Mouse (Mus musculus) urinary bladder, adult 18-20 months (tissue): ENCODE results near the gene Nup210.

Experiments
- DNase-seq, 2 experiments: peaks; one replicate each; pipeline ENCODE4 v3.0.0; 2022; ENCODE audit warnings: low spot score in 2 of 2, mixed read lengths in 2 of 2

Gene Nup210

DNA sequence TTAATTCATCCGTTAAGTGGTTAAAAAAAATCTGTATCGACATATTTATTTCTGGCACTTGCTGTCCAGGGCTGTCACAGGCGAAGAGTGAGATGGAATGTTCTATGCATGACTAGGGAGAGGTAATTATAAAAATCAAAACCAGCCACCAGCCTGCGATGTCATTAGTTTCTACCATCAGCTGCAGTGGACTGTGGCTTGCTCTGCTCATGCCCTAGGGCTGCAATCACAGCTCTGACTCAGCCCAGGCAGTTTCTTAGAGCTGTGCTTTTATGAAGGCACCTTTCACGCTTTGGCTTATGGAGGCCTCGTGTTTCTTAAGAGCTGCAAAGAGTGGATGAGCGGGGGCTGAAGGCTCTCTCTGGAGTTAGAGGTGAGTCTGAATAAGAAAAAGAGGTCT lies 95.8 kb downstream of the Nup210 start:
- DNase-seq: no peak

DNA sequence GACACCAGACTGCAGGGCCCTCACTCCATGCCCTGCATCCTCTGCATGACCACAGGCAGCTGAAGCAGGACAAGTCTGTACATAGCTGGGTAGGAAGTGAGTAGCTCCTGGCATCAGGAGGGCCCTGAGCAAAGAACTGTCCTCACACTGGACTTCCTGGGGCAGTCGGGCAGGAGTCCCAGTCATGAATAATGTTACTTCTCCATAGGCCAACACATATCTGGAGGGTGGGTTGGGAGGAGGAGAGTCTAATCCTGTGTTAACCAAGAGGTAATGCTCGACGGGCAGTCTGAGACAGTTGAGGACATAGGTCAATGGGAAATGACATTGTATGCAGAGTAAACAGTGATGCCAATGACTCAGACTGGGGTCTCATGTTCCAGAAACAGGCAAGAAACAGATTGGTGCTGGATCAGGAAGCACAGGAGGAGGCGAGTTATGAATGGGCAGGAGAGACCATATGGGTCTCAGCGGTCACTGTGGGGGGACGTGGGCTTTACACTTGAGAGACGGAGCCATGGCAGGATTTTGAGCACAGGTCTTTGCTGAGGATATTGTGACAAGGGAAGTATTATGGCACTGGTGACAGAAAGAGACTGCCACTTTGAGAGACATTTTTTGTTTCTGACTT lies 99.9 kb downstream of the Nup210 start:
- no peak for DNase-seq

DNA sequence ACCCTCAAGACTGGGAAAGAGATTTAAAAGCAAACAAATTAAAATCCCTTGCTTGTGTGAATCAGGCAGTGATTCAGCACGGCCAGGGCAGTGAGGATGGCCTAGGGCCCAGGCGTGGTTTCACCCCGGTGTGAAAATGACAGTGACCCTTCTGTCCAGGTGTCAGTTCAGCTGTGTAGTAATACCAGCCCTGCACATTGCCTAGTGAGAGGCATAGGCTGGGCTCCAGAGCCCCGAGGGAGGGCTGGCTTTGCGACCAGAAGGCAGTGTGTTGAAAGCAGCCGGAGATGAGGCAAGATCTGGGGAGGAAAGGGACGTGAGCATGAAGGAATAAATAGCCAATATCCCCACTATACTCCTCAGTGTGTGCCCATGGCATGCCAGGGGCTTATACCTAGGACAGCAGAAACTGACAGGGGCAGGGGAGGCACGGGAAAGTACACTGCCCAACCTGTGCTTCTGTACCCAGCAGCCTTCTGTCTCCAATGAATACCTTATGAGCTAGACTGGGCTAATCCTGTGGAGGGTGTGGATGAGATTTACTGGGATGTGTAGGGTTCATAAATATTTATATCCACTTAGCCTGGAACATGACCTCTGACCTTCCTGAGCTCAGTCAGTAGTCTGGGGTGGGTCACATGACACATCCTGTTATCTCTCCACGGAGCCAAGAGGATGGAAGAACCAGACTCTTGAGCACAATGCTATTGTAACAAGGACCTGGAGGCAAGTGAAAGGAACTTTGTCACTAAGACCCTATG lies 102.3 kb downstream of the Nup210 start:
- no peak for DNase-seq

DNA sequence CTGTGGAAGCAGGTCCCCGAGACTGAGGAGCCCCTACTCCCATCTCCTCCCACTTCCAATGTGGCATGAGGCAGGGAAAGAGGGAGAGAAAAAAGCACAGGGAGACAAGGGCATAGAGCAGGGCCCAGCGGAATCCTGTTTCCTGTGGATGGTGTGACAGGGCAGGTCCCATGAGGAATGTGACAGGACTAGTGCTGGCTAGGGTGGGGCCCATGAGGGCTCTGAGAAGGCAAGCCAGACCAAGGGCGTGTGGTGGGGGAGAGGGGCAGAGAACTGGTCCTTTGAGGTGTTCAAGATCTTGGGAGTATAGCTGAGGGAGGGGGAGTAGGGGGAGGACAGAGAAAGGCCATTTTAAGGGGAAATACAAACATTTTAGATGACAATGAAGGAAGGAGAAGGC lies 104.2 kb downstream of the Nup210 start:
- DNase-seq: no peak

DNA sequence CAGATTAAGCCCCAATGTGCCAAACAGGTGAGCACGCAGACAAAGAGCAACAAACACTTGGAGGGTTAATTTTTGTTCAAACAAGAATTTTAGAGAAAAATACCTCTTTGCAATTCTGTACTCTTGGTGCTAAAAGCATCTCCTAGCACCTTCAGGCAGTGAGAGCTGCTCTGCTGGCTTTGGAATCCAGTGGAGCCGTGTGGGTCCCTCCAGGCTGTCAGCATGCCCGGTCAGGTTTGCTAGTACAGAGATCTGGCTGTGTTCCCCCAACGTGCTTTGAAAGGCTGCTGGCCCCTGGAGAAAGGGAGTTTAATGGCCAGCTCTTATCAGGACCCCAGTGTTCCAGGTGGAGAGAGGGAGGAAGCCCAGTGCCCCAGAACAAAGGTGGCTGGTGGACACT lies 105.1 kb downstream of the Nup210 start:
- DNase-seq: no peak

DNA sequence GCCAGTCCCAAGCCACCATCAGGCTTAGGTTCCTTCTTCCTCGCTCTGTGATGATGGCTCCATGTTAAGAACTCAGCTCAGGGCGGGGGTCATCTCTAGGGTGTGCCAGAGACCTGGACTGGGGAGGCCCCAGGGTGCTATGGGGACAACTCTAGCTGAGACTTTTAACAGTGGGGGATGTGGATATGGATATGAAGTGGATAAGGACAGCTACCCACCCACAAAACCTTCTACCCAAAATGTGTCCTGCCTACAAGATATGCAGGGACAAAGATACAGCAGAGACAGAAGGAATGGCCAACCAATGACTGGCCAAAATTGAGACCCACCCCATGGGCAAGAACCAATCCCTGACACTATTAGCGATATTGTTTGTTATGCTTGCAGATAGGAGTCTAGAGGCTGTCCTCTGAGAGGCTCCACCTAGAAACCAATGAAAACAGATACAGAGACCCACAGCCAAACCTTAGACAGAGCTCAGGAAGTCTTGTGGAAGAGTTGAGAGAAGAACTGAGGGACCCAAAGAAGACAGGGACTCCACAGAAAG lies 108.3 kb downstream of the Nup210 start:
- no peak for DNase-seq

DNA sequence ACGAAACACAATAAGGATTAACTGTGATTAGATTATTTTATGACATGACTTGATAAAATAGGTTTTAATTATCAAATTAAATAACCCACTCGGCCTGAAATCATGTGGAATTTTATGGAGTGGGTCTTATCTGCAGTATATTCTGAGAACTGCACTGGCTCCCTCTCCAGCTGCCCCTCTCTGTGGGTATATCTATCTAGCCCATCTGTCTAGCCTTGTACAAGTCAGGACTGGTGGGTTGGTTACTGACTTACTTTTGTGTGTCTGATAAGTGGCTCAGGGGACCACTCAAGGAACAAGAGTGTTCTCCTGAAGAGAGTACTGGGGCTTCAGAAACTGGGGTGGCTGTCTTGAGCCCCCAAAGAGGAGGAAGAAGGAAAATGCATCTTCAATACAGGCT lies 109.4 kb downstream of the Nup210 start:
- no peak for DNase-seq

DNA sequence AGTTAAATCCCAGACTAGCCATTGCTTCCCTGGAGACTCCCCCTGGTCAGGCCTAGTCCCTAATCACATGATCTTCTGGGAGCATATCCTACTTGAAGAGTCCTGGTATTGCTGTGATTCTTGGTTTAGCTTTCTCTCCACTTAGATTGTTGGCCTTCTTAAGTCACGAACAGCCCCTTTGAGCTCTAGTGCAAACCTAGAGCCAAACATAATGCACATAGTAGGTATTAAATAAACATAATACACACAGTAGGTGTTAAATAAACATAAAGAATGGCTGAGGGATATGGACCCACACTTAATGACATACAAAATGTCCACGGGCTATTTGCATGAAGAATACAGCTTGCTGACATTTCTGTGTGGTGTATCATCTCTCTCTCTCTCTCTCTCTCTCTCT lies 112.5 kb downstream of the Nup210 start:
- no peak for DNase-seq

DNA sequence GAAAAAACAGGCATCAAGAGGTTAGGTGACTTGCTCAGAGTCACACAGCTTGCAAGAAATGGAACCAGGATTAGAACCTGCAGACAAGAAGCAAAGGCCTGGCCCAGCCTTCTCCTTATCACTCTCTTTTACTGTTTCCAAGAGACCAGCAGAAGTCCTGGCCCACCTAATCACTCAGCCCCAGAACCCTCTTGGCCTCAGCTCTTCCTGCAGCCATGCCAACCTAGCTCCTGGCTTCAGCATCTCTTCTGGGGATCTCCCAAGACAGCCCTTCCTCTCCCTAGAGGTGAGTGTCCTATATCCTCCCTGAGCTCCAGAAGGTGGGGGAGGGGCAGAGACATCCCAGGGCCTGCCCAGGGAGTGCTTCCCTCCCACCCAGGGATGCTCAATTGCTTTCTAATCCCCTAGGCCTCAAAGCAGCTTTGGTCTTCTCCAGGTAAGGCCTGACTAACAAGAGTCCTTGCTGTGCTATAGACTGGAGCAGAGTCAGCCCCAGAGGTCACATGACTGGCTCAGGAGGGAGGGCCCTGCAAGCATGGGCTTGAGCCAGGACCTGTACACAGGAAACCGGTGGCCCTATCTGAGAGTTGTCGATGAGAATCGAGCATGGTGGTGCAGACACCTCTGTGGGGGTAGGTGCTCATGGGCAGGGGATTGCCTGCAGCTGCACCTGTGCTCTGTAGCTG lies 113.2 kb downstream of the Nup210 start:
- DNase-seq: peak in 1 of 2 experiments; percentile 35

DNA sequence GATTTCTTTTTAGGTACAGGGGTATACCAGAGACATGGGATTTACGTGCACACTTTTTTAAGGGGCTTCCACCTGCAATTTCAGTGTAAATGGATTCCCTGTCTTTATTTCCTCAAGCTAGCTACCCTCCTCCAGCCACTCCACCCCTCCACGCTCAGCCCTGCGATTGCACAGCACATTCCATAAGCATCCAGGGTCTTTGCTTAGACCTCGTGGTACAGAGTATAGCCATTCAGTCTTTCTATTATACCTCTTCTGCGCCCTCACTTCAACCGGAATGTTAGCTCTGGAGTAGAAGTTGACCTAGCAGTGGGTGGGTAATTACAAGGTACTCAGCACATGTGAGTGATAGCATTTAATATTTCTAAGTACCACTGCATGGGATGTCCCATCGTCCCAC lies 115.1 kb downstream of the Nup210 start:
- no peak for DNase-seq

DNA sequence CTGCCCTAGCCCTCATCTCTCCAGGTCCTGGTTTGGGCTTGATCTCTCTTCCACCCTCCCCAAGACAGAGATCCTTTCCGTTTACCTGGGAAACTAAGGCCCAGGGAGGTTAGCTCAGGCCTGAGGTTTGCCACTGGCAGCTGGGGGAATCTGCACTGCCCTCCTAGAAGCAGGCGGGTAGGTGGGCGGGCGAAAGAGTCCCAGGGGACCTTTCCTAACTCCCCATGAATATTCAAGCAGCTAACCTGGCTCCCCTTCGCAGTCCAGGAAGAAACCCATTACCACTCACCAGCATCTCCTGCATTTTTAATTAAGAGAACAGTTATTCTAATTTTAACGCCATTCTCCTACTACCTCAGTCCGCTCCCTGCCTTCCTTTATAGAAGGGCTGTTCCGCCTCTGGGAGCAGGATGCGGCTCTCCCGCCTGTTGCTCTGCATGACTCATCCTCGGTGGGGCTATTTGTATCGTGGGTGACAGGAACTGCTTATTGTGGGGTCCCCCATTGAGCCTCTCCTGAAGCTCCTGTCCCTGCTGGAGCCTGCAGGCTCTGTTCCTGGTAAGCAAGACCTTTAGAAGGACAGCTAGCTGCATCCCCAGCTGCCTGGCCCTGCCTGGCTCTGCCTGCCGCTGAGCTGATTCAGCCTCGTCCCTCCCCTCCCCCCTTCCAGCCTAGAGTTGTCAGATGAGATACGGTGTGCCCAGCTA lies 115.7 kb downstream of the Nup210 start:
- DNase-seq: no peak

DNA sequence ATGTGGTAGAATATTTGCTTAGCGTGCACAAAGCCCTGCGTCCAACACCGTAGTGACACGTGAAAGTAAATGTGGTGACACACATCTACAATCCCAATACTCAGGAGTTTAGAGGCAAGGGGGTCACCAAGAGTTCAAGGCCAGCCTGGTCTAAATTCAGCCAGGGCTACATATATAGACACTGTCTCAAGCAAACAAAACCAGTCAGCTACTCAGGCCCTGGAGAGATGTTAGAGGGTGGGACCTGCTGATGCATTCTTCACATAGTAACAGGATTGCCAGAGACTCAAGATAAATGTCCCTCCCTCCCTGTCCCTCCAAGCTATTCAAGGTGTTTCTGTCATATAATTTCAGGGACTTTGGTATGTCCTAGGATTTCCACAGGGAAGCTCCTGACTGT lies 117.5 kb downstream of the Nup210 start:
- DNase-seq: no peak

DNA sequence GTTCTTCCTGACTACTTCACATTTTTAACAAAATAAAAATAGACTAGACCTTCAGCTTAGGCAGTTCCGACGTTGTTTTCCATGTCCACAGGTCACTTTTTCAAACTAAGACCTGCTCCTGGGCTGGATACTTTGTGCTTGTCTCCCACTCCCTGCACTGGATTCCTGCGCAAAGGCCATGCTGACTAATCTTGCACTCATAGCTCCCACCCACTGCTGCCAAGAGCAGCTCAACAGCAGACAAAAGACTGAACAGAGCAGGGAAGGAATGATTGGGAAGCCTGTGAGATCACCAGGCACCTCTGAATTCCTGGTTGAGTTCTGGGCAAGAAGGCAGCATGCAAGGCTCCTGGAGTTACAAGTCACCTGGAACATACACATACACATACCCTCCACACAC lies 119.6 kb downstream of the Nup210 start:
- peak in 1 of 2 experiments; percentile 26 for DNase-seq

DNA sequence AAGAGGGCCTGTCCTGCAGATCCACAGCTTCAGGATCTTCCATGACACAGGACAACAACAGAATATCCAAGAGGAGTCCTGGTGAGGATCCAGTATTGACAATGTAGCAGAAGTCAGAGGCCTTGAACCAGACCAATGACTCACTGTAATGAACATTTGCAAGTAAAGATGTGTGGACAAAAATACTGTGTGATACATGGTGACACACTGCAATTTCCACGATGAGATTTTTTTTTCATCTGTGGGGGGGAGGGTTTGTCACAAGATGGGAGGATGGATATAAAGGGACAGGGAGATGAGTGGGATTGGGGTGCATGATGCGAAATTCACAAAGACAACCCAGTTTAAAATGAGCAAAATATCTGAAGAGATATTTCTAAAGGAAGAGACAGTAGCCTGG lies 120.4 kb downstream of the Nup210 start:
- no peak for DNase-seq

DNA sequence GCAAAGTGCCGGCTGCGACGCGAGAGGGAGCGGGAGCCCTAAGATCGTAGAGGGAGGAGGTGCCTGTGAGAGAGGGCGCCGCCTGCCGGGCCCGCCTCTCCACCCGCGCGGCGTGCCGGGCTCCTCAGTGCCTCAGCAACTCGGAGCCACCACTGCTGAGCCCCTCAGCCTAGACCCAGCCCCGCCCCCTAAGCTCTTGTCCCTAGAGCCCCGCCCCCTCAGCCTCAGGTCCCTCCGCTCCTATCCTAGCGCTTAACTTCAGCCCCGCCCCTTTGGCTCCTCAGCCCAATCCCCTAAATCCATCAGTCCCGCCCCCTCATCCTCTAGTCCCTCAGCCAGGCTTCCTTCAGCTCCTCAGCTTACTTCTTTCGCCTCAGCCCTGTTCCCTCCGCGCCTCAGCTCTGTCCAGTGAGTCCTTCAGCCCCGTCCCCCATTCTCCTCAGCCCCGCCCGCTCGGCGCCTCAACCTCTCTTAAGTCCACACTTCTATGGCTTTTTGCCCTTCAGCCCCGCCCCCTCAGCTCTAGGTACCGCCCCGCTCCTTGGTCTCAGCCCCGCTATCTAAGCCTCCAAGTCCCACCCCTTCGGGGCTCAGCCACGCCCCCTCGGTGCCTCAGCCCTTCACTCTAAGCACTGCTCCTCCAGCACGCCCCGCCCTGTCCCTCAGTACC lies 127.8 kb downstream of the Nup210 start, which contains the start of gene Iqsec1:
Gene Iqsec1, minus strand, starts transcription at position 38 of the 670 bp plus-strand sequence.
- peak; percentile 81 to 87 for DNase-seq

DNA sequence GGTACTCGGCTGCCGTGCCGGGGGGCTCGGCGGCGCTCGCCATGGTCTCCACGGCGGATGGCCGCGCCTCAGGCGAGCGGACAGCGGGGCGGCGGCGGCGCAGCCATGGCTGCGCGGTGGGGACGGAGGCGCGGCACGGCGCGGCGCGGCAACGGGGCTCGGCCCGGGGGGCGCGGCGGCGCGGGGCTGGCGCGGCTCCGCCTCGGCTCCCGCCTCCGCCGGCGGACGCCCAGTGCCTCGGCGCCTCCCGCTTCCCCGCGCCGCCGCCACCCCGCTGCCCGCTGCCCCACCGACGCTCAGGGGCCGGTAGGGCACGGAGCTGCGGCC lies 128.4 kb downstream of the Nup210 start:
- no peak for DNase-seq

DNA sequence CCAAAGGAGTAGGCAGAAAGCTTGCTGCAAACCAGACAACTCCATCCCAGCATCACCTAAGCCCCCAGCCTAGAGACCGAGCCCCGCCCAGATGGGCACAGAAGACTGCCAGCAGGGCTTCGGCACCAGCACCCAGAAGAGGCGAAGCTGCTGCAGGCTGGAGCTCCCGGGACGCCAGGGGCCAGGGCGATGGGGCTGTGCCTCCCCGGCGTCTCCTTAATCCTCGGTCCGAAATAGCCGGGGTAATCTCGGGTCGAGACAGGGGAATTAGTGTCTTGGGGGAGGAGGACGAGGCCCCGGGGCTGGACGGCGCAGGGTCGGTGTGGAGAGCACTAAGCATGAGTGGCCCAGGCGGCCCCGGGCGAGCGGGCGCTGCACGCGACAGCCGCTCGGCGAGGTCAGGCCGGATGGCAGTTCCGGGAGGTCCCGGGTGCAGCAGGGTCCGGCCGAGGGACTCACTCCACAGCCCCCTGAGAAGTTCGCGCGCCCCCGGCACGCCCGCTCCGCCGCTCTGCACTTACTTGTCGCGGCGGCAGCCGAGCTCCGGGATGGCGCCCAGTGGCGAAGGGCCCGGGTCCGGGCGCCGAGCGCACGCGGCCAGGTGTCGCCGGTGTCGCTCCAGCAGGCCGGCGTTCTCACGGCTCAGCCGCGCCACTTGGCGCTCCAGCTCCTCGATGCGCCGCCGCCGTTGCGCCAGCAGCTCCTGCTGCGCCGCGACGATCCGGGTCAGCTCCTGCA lies 128.9 kb downstream of the Nup210 start:
- DNase-seq: peak in 1 of 2 experiments; percentile 51

DNA sequence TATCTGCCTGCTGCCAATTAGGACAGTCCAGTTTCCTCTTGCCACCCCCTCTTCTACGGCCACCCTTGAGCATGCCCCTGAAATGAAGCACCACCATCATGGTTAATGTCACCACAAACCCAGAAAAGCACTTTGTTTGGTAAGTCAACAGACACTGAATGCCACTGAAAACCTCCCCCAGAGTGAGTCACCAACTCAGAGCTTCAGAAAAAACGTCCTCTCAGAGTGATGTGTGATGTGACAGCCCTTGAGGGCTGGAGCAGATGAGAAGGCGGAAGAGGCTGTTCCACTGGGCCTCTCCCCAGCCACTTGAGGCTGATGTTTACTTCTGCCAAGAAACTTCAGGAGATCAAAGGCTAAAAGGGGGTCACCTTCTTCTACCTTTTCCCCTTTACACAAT lies 132.5 kb downstream of the Nup210 start:
- DNase-seq: peak in 1 of 2 experiments; percentile 19

DNA sequence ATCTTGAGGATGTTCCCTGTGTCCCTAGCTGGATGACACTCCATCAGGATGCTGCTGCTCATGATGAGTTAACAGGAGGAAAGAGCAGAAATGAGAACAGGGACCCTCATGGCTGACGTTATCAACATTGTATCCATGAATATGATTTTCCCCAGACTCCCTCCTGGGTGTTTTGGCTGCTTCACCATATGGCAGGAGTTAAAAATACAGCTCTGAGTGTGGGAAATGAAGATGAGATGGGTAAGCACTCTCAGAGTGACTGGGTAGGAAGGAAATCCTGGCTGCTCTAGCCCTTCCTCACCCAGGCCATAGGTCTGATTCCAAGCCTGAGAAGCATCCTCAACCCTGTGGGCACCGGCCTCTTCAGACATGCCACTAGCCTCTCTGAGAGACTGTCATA lies 142.3 kb downstream of the Nup210 start:
- no peak for DNase-seq

DNA sequence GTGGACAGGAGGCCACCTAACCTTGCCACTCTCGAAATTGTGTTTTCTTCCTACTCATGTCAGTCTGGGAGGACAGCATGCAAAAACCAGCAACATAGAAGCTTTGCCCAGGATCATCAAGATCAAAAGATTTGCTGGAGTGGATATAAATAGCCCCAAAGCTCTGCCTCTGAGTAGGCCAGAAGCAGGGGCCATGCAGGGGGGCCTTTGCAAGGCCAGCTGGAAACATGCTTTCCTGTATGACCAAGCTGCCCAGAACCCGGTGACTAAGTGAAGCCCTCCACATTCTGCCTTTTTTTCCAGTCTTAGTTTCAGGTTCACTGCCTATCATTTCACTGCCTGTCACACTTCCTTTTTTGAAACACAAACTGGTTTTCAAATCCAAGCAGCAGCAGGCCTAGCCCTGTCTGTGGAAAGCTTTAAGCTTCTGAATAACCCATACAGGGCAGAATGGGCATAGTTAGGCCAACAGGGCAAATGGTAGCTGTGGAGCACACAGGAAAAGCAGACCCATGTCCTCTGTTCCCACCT lies 147.2 kb downstream of the Nup210 start:
- DNase-seq: no peak
